Mouse (Mus musculus) layer of hippocampus, adult 9-11 months (tissue): Measurements from ENCODE around the gene Mn1.
A peak's percentile ranks its signal among the peaks of the same experiment; 100 is the strongest.

Experiments
- DNase-seq: peaks from one replicate; pipeline ENCODE4 v3.0.0; 2022

Mn1 gene

GRCm38 (mm10) chr5:111409412-111410044 lies 7.6 kb upstream of the Mn1 start:
- peak; percentile 22 for DNase-seq

- no peak for DNase-seq
Measured at GRCm38 (mm10) chr5:111410665-111411064, 6.5 kb upstream of the Mn1 start.

GRCm38 (mm10) chr5:111414192-111414591 lies 3.0 kb upstream of the Mn1 start:
- DNase-seq: peak; percentile 80

GRCm38 (mm10) chr5:111414770-111415249 lies 2.4 kb upstream of the Mn1 start:
- DNase-seq: no peak

- DNase-seq: no peak
Measured at GRCm38 (mm10) chr5:111415575-111415974, 1.6 kb upstream of the Mn1 start.

- no peak for DNase-seq
Measured at GRCm38 (mm10) chr5:111416048-111416447, 1.1 kb upstream of the Mn1 start.

- DNase-seq: no peak
Measured at GRCm38 (mm10) chr5:111417378-111418131, 393 bp downstream of the Mn1 start.

- DNase-seq: no peak
Measured at GRCm38 (mm10) chr5:111418202-111419120, 1.3 kb downstream of the Mn1 start.

GRCm38 (mm10) chr5:111419121-111419881 lies 2.1 kb downstream of the Mn1 start:
- DNase-seq: no peak

- no peak for DNase-seq
Measured at GRCm38 (mm10) chr5:111420011-111420691, 3.0 kb downstream of the Mn1 start.

- no peak for DNase-seq
Measured at GRCm38 (mm10) chr5:111420896-111421295, 3.7 kb downstream of the Mn1 start.

GRCm38 (mm10) chr5:111421424-111421823 lies 4.3 kb downstream of the Mn1 start:
- DNase-seq: no peak

- DNase-seq: no peak
Measured at GRCm38 (mm10) chr5:111422058-111422800, 5.1 kb downstream of the Mn1 start.

- no peak for DNase-seq
Measured at GRCm38 (mm10) chr5:111423011-111423410, 5.8 kb downstream of the Mn1 start.

GRCm38 (mm10) chr5:111423616-111424015 lies 6.5 kb downstream of the Mn1 start:
- DNase-seq: no peak

GRCm38 (mm10) chr5:111425813-111426212 lies 8.7 kb downstream of the Mn1 start:
- no peak for DNase-seq

- DNase-seq: no peak
Measured at GRCm38 (mm10) chr5:111426249-111426648, 9.1 kb downstream of the Mn1 start.

- DNase-seq: no peak
Measured at GRCm38 (mm10) chr5:111428882-111429281, 11.7 kb downstream of the Mn1 start.

GRCm38 (mm10) chr5:111429726-111430125 lies 12.6 kb downstream of the Mn1 start:
- no peak for DNase-seq

GRCm38 (mm10) chr5:111431007-111431730 lies 14.0 kb downstream of the Mn1 start:
- no peak for DNase-seq
